Mouse (Mus musculus): Measurements from ENCODE around the gene Elfn1. TPM values are rescaled to one million over a fixed set of nuclear protein-coding genes. Genes with fewer than 3 reads are reported as not detected.

Elfn1 gene
- 14.0 TPM for polyA plus RNA-seq (2015; fragmentation: Illumina TruSeq; extraction: RNeasy Lipid Tissue Mini Kit (QIAGEN cat#74804); ENCODE audit: low read depth, low replicate concordance)

DNA sequence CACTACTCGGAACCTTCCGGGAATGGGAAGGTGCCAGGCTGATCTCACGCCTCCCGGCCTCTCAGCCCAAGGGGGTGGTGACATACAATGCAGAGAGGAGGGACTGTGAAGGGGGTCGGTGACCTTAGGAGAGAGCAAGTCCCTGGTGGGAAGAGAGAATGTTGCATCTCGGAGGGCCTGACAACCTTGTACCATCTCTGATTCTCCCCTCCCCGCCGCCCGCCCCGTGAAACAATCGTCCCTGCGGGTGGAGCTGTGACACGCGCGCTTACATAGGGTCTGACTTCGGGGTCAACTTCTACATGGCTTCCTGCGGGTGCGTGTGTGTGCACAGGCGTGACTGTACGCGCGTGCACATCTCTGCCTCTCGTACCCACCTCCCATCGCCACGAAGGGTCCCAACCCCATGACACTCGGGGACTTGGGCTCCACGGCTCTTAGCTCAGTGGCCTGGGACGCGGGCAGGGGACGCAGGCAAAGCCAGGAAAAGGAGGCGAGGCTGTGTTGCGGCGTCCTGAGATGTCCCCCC is at the start of gene Elfn1:
Elfn1 (plus strand) TSS at position 230 of the 529 bp plus-strand sequence.

Other genes with a start within 250 kb of the Elfn1 start
- gene Micall2, start 171.6 kb upstream of the Elfn1 start, polyA plus RNA-seq (2015; fragmentation: Illumina TruSeq; extraction: RNeasy Lipid Tissue Mini Kit (QIAGEN cat#74804); ENCODE audit: low read depth, low replicate concordance): 2.0 TPM
- gene Ints1, start 132.3 kb upstream of the Elfn1 start, polyA plus RNA-seq (2015; fragmentation: Illumina TruSeq; extraction: RNeasy Lipid Tissue Mini Kit (QIAGEN cat#74804); ENCODE audit: low read depth, low replicate concordance): 45.8 TPM
- gene Mafk, start 116.4 kb upstream of the Elfn1 start, polyA plus RNA-seq (2015; fragmentation: Illumina TruSeq; extraction: RNeasy Lipid Tissue Mini Kit (QIAGEN cat#74804); ENCODE audit: low read depth, low replicate concordance): 6.4 TPM
- 0.22 TPM for gene Tmem184a, start 88.0 kb upstream of the Elfn1 start, polyA plus RNA-seq (2015; fragmentation: Illumina TruSeq; extraction: RNeasy Lipid Tissue Mini Kit (QIAGEN cat#74804); ENCODE audit: low read depth, low replicate concordance)
- gene Gm26938, start 81.5 kb upstream of the Elfn1 start, polyA plus RNA-seq (2015; fragmentation: Illumina TruSeq; extraction: RNeasy Lipid Tissue Mini Kit (QIAGEN cat#74804); ENCODE audit: low read depth, low replicate concordance): not detected
- gene Psmg3, start 81.1 kb upstream of the Elfn1 start, polyA plus RNA-seq (2015; fragmentation: Illumina TruSeq; extraction: RNeasy Lipid Tissue Mini Kit (QIAGEN cat#74804); ENCODE audit: low read depth, low replicate concordance): 33.6 TPM